Mouse (Mus musculus): Measurements from ENCODE around the gene Map3k3. TPM values are rescaled to one million over a fixed set of nuclear protein-coding genes. Genes with fewer than 3 reads are reported as not detected.
"Not testable (repeated sequence)": the region's sequence is repeated elsewhere in the genome, so short reads cannot be mapped to it uniquely, and the experiment has no call there.

Map3k3 gene
- total RNA-seq, 2 experiments from 2014 or later, result 55.5 to 60.6 TPM

- no peak for DNase-seq (ENCODE audit: low spot score in 2 of 2)
Measured at GRCm38 (mm10) chr11:106073774-106074173, 10.6 kb upstream of the Map3k3 start.

GRCm38 (mm10) chr11:106076321-106076720, 8.1 kb upstream of the Map3k3 start:
- DNase-seq (ENCODE audit: low spot score in 2 of 2), result peak; percentile 39 to 63

DNA sequence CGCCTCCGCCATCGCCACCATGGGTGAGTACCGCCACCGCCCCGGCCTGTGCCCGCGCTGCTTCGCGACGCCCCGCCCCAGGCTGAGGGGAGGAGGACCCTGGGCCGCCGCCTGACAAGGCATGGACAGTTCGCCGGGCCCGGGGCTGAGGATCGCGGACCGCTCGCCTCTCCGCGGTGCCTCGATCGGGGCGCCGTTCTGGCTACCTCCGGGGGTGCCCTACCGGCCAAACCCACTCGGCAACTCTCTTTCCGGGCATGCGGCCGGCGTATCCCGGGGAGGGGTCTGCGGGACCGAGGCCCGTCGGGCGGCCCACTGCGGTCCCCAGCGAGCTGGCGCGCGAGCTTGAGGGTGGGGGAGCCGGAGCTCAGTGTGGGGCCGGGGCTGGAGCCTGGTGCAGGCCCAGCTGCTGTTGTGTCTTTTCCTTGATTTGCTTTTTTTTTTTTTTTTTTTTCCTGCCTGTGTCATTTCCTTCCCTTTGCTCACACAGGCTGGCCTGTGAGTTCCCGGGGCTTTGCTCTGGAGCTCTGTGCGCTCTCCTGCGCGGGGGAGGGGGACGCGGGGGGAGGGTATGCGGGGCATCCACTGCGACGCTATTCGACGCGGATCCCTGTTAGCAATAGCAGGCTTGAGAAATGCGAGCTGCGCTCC, 623 bp downstream of the Map3k3 start:
- peak; percentile 54 to 56 for DNase-seq (ENCODE audit: low spot score in 2 of 2)

GRCm38 (mm10) chr11:106098223-106098622, 13.8 kb downstream of the Map3k3 start:
- no peak for DNase-seq (ENCODE audit: low spot score in 2 of 2)

DNA sequence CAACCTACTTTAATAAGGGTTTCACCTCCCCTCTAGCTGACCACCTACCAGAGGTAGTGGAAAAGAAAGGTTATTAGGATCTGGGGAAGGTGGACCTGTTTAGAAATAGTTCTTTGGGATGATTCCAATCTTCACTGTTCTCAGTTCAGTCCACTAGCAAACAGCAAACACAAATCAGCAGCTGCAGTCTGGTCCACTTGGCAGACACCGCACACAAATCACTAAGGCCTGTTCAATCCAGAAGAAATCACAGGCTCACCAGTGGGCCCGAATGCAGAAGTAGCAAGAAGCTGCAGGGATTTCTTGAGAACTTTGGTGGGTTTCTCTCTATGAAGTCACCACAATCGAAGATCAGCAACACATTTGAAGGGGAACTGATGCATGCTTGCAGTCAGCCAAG, 18.5 kb downstream of the Map3k3 start:
- no peak for DNase-seq (ENCODE audit: low spot score in 2 of 2)

DNA sequence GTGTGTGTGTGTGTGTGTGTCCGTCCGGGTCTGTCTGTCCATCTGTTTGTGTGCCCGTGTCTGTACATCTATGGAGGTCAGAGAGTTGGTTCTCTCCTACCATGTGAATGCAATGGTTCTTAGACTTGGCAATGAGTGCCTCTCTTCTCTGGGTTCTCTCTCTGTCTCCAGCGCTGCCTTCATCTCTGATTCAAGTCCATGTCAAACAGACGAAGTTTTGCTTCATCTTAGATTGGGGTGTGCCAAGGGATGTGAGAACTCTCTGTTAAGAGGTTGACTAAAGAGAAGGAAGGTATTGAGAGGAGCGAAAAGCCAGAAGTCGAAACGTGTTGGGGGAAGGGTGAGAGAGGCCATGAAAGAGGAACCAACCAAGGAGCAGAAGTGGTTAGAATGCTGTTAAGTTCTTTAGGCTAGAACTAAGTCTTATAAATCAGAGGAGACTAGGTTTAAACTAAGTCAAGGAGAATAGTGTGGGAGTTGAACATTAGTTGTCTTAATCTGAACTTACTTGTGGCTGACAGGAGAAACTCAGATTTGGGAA, 21.7 kb downstream of the Map3k3 start:
- no peak for DNase-seq (ENCODE audit: low spot score in 2 of 2)

GRCm38 (mm10) chr11:106111688-106112087, 27.3 kb downstream of the Map3k3 start:
- DNase-seq (ENCODE audit: low spot score in 2 of 2), result no peak

- DNase-seq (ENCODE audit: low spot score in 2 of 2), result no peak
Measured at GRCm38 (mm10) chr11:106122221-106122620, 37.8 kb downstream of the Map3k3 start.

DNA sequence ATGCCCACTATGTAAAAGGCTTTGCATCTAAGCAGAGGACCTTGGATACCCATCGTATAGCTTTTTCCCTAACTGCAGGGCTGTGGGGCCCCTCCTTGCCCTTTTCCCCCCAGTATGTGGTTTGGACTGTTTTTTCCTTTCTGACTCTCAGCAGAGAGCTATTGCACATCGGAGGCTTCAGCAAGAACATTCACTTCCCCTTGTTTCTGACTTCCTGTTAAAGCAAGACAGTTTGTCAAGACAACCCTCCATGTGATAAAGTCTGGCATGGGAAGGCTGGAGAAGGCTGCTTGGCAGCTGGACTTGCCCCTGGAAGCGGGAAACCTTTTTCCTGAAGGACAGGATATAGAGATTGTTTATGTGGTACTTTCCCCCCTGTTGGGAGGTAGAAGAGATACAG, 38.3 kb downstream of the Map3k3 start:
- DNase-seq (ENCODE audit: low spot score in 2 of 2), result no peak

- no peak for DNase-seq (ENCODE audit: low spot score in 2 of 2)
Measured at GRCm38 (mm10) chr11:106124784-106125183, 40.4 kb downstream of the Map3k3 start.

GRCm38 (mm10) chr11:106125827-106126226, 41.4 kb downstream of the Map3k3 start:
- no peak for DNase-seq (ENCODE audit: low spot score in 2 of 2)

- DNase-seq (ENCODE audit: low spot score in 2 of 2), result not testable (repeated sequence)
Measured at GRCm38 (mm10) chr11:106126727-106127373, 42.4 kb downstream of the Map3k3 start.

DNA sequence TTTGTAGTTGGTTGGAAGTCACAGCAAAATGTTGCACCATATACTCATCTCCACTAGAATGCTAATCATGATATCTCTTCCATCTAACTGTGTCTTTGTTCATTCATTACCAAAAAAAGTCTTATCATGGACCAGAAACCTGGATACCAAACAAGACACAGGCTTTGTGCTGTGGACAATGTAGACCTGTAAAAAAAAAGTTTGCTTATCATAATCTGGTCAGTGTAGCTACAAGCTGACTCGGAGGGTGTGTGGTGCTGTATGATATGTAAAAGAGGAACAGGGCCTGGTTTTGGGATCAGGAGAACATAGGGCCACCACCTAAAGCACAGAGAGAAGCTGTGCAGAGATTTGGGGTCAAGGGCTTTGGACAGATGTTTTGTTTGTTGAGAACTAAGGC, 45.1 kb downstream of the Map3k3 start:
- DNase-seq (ENCODE audit: low spot score in 2 of 2), result no peak

DNA sequence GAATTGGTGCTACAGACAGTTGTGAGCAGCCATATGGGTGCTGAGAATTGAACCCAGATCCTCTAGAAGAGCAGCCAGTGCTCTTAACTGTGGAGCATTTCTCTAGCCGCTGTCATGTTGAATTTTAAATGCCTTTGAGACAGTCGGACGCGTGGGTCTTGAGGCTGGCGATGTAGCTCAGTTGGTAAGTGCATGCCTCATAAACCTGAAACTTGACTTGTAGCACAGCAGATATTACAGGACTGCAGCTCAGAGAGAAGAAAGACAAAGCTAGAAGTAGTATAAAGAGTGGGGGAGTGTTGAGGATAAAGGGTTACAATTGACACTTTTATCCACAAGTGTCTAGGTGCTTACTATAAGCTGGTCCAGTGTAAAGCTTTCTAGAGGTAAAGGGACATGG, 48.1 kb downstream of the Map3k3 start:
- DNase-seq (ENCODE audit: low spot score in 2 of 2), result no peak

DNA sequence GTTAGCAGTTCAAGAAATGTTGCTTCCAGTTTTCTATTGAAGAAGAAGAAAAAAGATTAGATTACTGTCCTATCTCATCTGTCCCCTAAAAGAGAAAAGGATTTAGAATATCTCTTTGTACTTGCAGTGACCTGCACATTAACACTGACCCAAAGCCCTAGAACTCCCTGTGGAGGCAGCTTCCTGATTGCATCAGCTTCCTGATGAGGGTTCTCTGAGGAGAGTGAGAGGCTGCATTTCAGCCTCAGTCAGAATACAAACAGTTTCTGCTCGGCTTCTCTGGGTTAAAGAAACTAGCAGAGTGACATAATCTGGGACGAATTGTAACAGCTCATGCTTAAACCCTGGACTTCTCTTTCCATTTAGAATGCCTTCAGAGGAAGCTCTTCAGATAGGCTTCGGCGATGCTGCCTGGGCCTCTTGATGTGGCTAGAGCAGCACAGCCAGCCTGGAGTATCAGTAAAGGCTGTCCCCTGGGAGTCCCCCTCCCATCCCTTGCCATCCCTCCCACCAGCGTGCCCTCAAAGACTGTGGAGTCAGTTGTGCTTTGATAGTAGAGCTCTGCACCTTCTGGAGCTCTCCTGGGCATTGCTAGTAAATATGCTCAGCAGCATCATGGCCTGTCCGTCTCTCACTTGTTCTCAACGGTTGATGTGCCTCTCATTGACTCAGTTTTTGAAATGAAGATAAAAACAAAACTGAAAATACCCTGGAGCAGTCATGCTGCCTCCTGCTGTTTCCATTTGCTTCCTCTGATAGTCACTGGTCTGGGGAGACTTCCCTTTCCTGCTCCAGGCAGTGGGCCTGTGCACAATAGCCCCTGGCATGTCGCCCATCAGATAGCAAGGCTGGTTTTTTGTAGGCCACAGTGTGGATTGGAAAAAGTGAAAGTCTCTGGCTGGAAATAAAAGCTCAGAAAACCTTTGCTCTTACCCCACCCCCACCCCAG, 50.4 kb downstream of the Map3k3 start:
- peak; percentile 50 to 82 for DNase-seq (ENCODE audit: low spot score in 2 of 2)

DNA sequence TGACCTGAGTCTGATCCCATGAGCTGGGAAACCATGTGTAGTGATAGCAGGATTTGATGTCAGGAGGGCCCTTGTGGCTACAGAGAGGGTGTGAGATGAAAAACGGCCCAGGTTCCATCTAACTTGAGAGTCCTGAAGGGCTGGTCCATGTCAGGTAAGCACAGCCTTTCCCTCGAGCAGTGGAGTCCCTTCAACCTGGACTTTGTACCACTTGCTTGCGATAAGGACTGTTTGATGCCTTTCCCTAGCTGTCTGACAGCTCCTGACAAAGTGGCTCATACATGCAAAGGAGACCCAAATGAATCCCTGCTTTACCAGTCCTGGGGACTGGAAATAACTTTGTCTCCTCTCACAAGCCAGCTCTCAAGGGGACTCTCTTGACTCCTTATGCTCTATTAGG, 66.8 kb downstream of the Map3k3 start:
- no peak for DNase-seq (ENCODE audit: low spot score in 2 of 2)

GRCm38 (mm10) chr11:106152132-106152531, 67.7 kb downstream of the Map3k3 start:
- DNase-seq (ENCODE audit: low spot score in 2 of 2), result no peak

GRCm38 (mm10) chr11:106154091-106154490, 69.7 kb downstream of the Map3k3 start:
- no peak for DNase-seq (ENCODE audit: low spot score in 2 of 2)

DNA sequence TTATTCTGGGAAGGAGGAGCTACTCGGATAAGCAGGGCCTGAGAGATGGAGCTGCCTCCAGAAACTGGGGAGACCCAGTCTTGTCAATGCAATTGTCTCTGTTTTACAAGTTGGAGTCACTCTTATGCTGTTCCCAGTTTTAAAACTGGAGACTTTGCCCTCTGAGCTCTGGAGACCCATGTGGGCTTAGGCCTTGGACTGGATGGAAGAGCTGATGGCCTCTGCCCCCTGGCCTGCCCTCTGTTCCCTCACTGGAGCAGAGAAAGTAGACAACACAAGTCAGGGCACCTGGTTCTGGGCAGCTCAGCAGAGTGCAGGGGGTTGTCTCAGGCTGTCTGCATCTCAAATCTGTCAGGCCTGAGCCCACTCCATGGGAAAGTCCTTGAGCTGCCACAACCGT, 70.4 kb downstream of the Map3k3 start:
- DNase-seq (ENCODE audit: low spot score in 2 of 2), result no peak

DNA sequence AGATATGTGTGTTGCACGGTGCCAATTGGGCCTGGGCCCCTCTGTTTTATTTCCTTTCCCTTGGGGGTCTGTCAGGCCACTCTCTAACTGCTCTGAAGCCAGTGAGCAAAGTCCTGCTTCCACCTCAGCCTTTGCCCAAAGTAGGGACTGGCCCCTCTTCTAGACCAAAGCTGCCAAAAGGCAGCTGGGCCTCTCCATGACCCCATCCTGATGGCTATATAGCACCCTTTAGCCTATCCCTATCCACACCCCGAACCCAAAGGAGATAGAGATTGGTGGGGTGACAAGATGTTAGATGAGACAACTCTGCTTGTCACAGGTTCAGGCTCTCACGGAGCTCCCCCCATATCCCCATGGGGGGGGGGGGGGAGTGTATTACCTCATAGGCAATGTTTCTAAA, 71.3 kb downstream of the Map3k3 start:
- no peak for DNase-seq (ENCODE audit: low spot score in 2 of 2)

- DNase-seq (ENCODE audit: low spot score in 2 of 2), result no peak
Measured at GRCm38 (mm10) chr11:106156257-106156656, 71.8 kb downstream of the Map3k3 start.

- no peak for DNase-seq (ENCODE audit: low spot score in 2 of 2)
Measured at GRCm38 (mm10) chr11:106157154-106157553, 72.7 kb downstream of the Map3k3 start.

Data from adrenal gland, postnatal 4 days (tissue).